Mouse (Mus musculus): ENCODE results near the gene Cd244a. TPM values are rescaled to one million over a fixed set of nuclear protein-coding genes. Genes with fewer than 3 reads are reported as not detected.

Cd244a gene
- polyA plus RNA-seq, 1 experiment = 2.0 TPM

GRCm38 (mm10) chr1:171558407-171558806 is 586 bp upstream of the Cd244a start:
- Histone ChIP-seq H3K4me3 (ENCODE audit: low read depth, low read length) (no peak overlapping the region), H3K27me3 (ENCODE audit: control insufficient read depth, insufficient read depth, low read length) (no peaks in the 10 kb centered on the region), H3K4me1 (ENCODE audit: control insufficient read depth, insufficient read depth, insufficient read length, low read length) (no peaks in the 10 kb centered on the region; the same call in 1 of the 2 replicates), H3K36me3 (ENCODE audit: control insufficient read depth, insufficient read depth, low read length) (no peaks in the 10 kb centered on the region), H3K27ac (ENCODE audit: insufficient read depth, low read depth, low read length) (peak overlapping the region; percentile 32; the same call in 1 of the 2 replicates)
- no peak for TF ChIP-seq POLR2A (IDR thresholded peaks at IDR 0.05; ENCODE audit: low read depth, low read length)
- TF ChIP-seq CTCF (IDR thresholded peaks at IDR 0.05; ENCODE audit: extremely low read depth, insufficient read length, insufficient replicate concordance, low read depth, low read length) = no peak
- 68% methylated on average over 6 of the region's 6 CpGs for WGBS

- WGBS = 38% methylated on average over 2 of the region's 2 CpGs
- Histone ChIP-seq H3K4me1 (ENCODE audit: control insufficient read depth, insufficient read depth, insufficient read length, low read length) (no peaks in the 10 kb centered on the region), H3K27ac (ENCODE audit: insufficient read depth, low read depth, low read length) (no peak overlapping the region), H3K27me3 (ENCODE audit: control insufficient read depth, insufficient read depth, low read length) (no peaks in the 10 kb centered on the region), H3K4me3 (ENCODE audit: low read depth, low read length) (no peak overlapping the region), H3K36me3 (ENCODE audit: control insufficient read depth, insufficient read depth, low read length) (no peaks in the 10 kb centered on the region)
- no peak for TF ChIP-seq POLR2A (IDR thresholded peaks at IDR 0.05; ENCODE audit: low read depth, low read length)
- no peak for TF ChIP-seq CTCF (IDR thresholded peaks at IDR 0.05; ENCODE audit: extremely low read depth, insufficient read length, insufficient replicate concordance, low read depth, low read length)
Observed at GRCm38 (mm10) chr1:171560262-171560661, 1.3 kb downstream of the Cd244a start.

- H3K36me3 ChIP-seq (ENCODE audit: control insufficient read depth, insufficient read depth, low read length) = no peaks in the 10 kb centered on the region
- H3K27ac ChIP-seq (ENCODE audit: insufficient read depth, low read depth, low read length) = no peak overlapping the region; the same call in 1 of the 2 replicates
- H3K4me3 ChIP-seq (ENCODE audit: low read depth, low read length) = no peak overlapping the region
- TF ChIP-seq CTCF (IDR thresholded peaks at IDR 0.05; ENCODE audit: extremely low read depth, insufficient read length, insufficient replicate concordance, low read depth, low read length) (no peak), POLR2A (IDR thresholded peaks at IDR 0.05; ENCODE audit: low read depth, low read length) (no peak)
- WGBS = 81% methylated on average over 1 of the region's 1 CpGs
- no peaks in the 10 kb centered on the region for H3K27me3 ChIP-seq (ENCODE audit: control insufficient read depth, insufficient read depth, low read length)
- no peaks in the 10 kb centered on the region for H3K4me1 ChIP-seq (ENCODE audit: control insufficient read depth, insufficient read depth, insufficient read length, low read length)
Observed at GRCm38 (mm10) chr1:171561200-171561599, 2.2 kb downstream of the Cd244a start.

GRCm38 (mm10) chr1:171561639-171562225 is 2.7 kb downstream of the Cd244a start:
- no peaks in the 10 kb centered on the region for H3K27me3 ChIP-seq (ENCODE audit: control insufficient read depth, insufficient read depth, low read length)
- H3K4me1 ChIP-seq (ENCODE audit: control insufficient read depth, insufficient read depth, insufficient read length, low read length) = no peaks in the 10 kb centered on the region
- WGBS = 58% methylated on average over 9 of the region's 11 CpGs
- H3K4me3 ChIP-seq (ENCODE audit: low read depth, low read length) = peak overlapping the region; percentile 34
- no peaks in the 10 kb centered on the region for H3K36me3 ChIP-seq (ENCODE audit: control insufficient read depth, insufficient read depth, low read length)
- no peak for TF ChIP-seq CTCF (IDR thresholded peaks at IDR 0.05; ENCODE audit: extremely low read depth, insufficient read length, insufficient replicate concordance, low read depth, low read length)
- no peak for TF ChIP-seq POLR2A (IDR thresholded peaks at IDR 0.05; ENCODE audit: low read depth, low read length)
- H3K27ac ChIP-seq (ENCODE audit: insufficient read depth, low read depth, low read length) = no peak overlapping the region

GRCm38 (mm10) chr1:171563042-171563441 is 4.0 kb downstream of the Cd244a start:
- Histone ChIP-seq H3K36me3 (ENCODE audit: control insufficient read depth, insufficient read depth, low read length) (no peaks in the 10 kb centered on the region), H3K4me1 (ENCODE audit: control insufficient read depth, insufficient read depth, insufficient read length, low read length) (no peaks in the 10 kb centered on the region), H3K27ac (ENCODE audit: insufficient read depth, low read depth, low read length) (no peak overlapping the region), H3K27me3 (ENCODE audit: control insufficient read depth, insufficient read depth, low read length) (no peaks in the 10 kb centered on the region), H3K4me3 (ENCODE audit: low read depth, low read length) (no peak overlapping the region)
- 51% methylated on average over 2 of the region's 2 CpGs for WGBS
- no peak for TF ChIP-seq CTCF (IDR thresholded peaks at IDR 0.05; ENCODE audit: extremely low read depth, insufficient read length, insufficient replicate concordance, low read depth, low read length)
- no peak for TF ChIP-seq POLR2A (IDR thresholded peaks at IDR 0.05; ENCODE audit: low read depth, low read length)

GRCm38 (mm10) chr1:171564247-171564646 is 5.3 kb downstream of the Cd244a start:
- no peaks in the 10 kb centered on the region for H3K4me1 ChIP-seq (ENCODE audit: control insufficient read depth, insufficient read depth, insufficient read length, low read length)
- TF ChIP-seq CTCF (IDR thresholded peaks at IDR 0.05; ENCODE audit: extremely low read depth, insufficient read length, insufficient replicate concordance, low read depth, low read length) = peak; percentile 92; the same call in 1 of the 2 replicates
- no peak for TF ChIP-seq POLR2A (IDR thresholded peaks at IDR 0.05; ENCODE audit: low read depth, low read length)
- 57% methylated on average over 3 of the region's 3 CpGs for WGBS
- no peak overlapping the region for H3K4me3 ChIP-seq (ENCODE audit: low read depth, low read length)
- no peaks in the 10 kb centered on the region for H3K36me3 ChIP-seq (ENCODE audit: control insufficient read depth, insufficient read depth, low read length)
- no peak overlapping the region for H3K27ac ChIP-seq (ENCODE audit: insufficient read depth, low read depth, low read length)
- no peaks in the 10 kb centered on the region for H3K27me3 ChIP-seq (ENCODE audit: control insufficient read depth, insufficient read depth, low read length)

GRCm38 (mm10) chr1:171565888-171566287 is 6.9 kb downstream of the Cd244a start:
- H3K36me3 ChIP-seq (ENCODE audit: control insufficient read depth, insufficient read depth, low read length) = no peaks in the 10 kb centered on the region
- H3K27ac ChIP-seq (ENCODE audit: insufficient read depth, low read depth, low read length) = no peak overlapping the region
- no peak for TF ChIP-seq CTCF (IDR thresholded peaks at IDR 0.05; ENCODE audit: extremely low read depth, insufficient read length, insufficient replicate concordance, low read depth, low read length)
- TF ChIP-seq POLR2A (IDR thresholded peaks at IDR 0.05; ENCODE audit: low read depth, low read length) = no peak
- WGBS = 29% methylated on average over 4 of the region's 4 CpGs
- H3K4me1 ChIP-seq (ENCODE audit: control insufficient read depth, insufficient read depth, insufficient read length, low read length) = no peaks in the 10 kb centered on the region
- no peaks in the 10 kb centered on the region for H3K27me3 ChIP-seq (ENCODE audit: control insufficient read depth, insufficient read depth, low read length)
- no peak overlapping the region for H3K4me3 ChIP-seq (ENCODE audit: low read depth, low read length)
